Mouse (Mus musculus): Measurements from ENCODE around the gene Fam216a. TPM values are rescaled to one million over a fixed set of nuclear protein-coding genes. Genes with fewer than 3 reads are reported as not detected.
A peak's percentile ranks its signal among the peaks of the same experiment; 100 is the strongest.

Gene Fam216a
- polyA plus RNA-seq, 2 experiments, result 17.1 to 18.1 TPM

DNA sequence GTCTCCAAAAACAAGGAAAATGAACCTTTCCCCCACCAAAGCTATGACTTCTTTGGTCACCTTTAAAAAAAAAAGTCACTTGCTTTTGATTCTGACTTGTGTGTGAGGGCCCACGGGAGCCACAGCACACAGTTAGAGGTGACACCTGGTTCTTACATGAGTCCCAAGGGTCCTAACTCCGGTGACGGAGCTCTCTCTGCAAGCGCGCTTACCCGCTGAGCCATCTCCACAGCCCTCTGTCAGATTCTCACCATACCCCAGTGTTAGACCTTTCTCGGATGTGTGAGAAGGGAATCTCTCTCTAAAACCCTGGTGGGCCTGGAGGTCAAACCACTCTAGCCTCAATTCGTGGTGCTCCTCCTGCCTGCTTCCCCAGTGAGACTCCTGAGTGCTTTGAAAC lies 25.3 kb upstream of the Fam216a start:
- WGBS (ENCODE audit: insufficient replicate concordance), result 82% methylated on average over 8 of the region's 8 CpGs
- Histone ChIP-seq H3K36me3 (replicated peaks; ENCODE audit: control insufficient read depth, insufficient read depth, low read depth) (peaks cover 26% of the 10 kb centered on the region), H3K9ac (replicated peaks) (no peak overlapping the region), H3K4me1 (replicated peaks; ENCODE audit: control insufficient read depth in 2 of 2, insufficient read depth in 2 of 2, low read length in 1 of 2) (peaks cover 6 to 9% of the 10 kb centered on the region in 2 experiments), H3K27me3 (ENCODE audit: control insufficient read depth, insufficient read depth, low read length) (no peaks in the 10 kb centered on the region), H3K27ac (no peak overlapping the region), H3K4me3 (ENCODE audit: insufficient read depth in 1 of 2, low read depth in 2 of 2, low read length in 2 of 2) (no peak overlapping the region), H3K9me3 (ENCODE audit: control insufficient read depth, low read length) (no peaks in the 10 kb centered on the region), H3K4me2 (ENCODE audit: low read depth) (no peak overlapping the region)
- ATAC-seq (ENCODE audit: insufficient read depth) (no peak), DNase-seq (ENCODE audit: low read depth in 3 of 3, low spot score in 3 of 3) (no peak)
- TF ChIP-seq EP300 (IDR thresholded peaks at IDR 0.05; ENCODE audit: low read depth) (no peak), CTCF (IDR thresholded peaks at IDR 0.05; ENCODE audit: low read depth) (no peak)

DNA sequence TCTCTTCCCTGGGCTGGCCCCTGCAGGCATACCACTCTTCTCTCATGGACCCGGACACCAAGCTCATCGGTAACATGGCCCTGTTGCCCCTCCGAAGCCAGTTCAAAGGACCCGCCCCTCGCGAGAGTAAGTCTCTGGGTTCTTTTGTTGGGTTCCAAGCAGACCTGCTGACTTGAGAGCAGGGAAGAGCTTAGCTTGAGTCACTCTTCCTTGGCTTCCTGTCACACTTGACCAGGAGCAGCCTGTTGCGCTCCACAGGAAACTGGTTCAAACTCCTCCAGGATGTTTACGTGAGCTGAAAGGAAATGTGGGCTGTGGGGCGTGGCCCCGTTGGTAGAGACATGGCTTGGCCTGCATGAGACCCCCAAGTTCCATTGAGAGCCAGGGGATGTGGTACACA lies 24.6 kb upstream of the Fam216a start:
- Histone ChIP-seq H3K9ac (replicated peaks) (no peak overlapping the region), H3K4me1 (replicated peaks; ENCODE audit: control insufficient read depth in 2 of 2, insufficient read depth in 2 of 2, low read length in 1 of 2) (peaks cover 8 to 10% of the 10 kb centered on the region in 2 experiments), H3K27me3 (ENCODE audit: control insufficient read depth, insufficient read depth, low read length) (no peaks in the 10 kb centered on the region), H3K27ac (no peak overlapping the region), H3K36me3 (replicated peaks; ENCODE audit: control insufficient read depth, insufficient read depth, low read depth) (peaks cover 21% of the 10 kb centered on the region), H3K4me3 (ENCODE audit: insufficient read depth in 1 of 2, low read depth in 2 of 2, low read length in 2 of 2) (no peak overlapping the region), H3K4me2 (ENCODE audit: low read depth) (no peak overlapping the region), H3K9me3 (ENCODE audit: control insufficient read depth, low read length) (no peaks in the 10 kb centered on the region)
- ATAC-seq (ENCODE audit: insufficient read depth) (no peak; the same call in 1 of the 2 replicates), DNase-seq (ENCODE audit: low read depth in 3 of 3, low spot score in 3 of 3) (no peak)
- WGBS (ENCODE audit: insufficient replicate concordance), result 62% methylated on average over 10 of the region's 10 CpGs
- TF ChIP-seq CTCF (IDR thresholded peaks at IDR 0.05; ENCODE audit: low read depth), result no peak
- no peak for TF ChIP-seq EP300 (IDR thresholded peaks at IDR 0.05; ENCODE audit: low read depth)

DNA sequence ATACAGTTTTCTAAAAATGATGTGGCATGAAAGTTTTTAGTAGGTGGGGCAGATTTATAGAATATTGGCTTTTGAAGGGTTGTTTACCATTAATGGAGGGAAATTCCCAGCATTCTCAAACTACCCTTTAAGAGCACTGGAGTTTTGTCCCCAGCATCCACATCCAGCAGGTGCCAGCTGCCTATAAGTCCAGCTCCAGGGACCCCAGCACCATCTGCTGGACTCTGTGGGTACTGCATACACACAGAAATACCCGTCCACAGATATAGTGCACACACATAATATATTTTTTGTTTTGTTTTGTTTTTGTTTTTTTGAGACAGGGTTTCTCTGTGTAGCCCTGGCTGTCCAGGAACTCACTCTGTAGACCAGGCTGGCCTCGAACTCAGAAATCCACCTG lies 21.7 kb upstream of the Fam216a start:
- Histone ChIP-seq H3K9me3 (ENCODE audit: control insufficient read depth, low read length) (no peaks in the 10 kb centered on the region), H3K4me2 (ENCODE audit: low read depth) (no peak overlapping the region), H3K36me3 (replicated peaks; ENCODE audit: control insufficient read depth, insufficient read depth, low read depth) (peaks cover 13% of the 10 kb centered on the region), H3K9ac (replicated peaks) (no peak overlapping the region), H3K4me1 (replicated peaks; ENCODE audit: control insufficient read depth in 2 of 2, insufficient read depth in 2 of 2, low read length in 1 of 2) (peaks cover 8 to 10% of the 10 kb centered on the region in 2 experiments), H3K4me3 (ENCODE audit: insufficient read depth in 1 of 2, low read depth in 2 of 2, low read length in 2 of 2) (no peak overlapping the region), H3K27ac (no peak overlapping the region), H3K27me3 (ENCODE audit: control insufficient read depth, insufficient read depth, low read length) (no peaks in the 10 kb centered on the region)
- 31% methylated on average over 2 of the region's 2 CpGs for WGBS (ENCODE audit: insufficient replicate concordance)
- ATAC-seq (ENCODE audit: insufficient read depth), result no peak
- DNase-seq (ENCODE audit: low read depth in 3 of 3, low spot score in 3 of 3), result peak; percentile 58 to 66 (median 59)
- TF ChIP-seq EP300 (IDR thresholded peaks at IDR 0.05; ENCODE audit: low read depth) (no peak), CTCF (IDR thresholded peaks at IDR 0.05; ENCODE audit: low read depth) (peak; percentile 90)

DNA sequence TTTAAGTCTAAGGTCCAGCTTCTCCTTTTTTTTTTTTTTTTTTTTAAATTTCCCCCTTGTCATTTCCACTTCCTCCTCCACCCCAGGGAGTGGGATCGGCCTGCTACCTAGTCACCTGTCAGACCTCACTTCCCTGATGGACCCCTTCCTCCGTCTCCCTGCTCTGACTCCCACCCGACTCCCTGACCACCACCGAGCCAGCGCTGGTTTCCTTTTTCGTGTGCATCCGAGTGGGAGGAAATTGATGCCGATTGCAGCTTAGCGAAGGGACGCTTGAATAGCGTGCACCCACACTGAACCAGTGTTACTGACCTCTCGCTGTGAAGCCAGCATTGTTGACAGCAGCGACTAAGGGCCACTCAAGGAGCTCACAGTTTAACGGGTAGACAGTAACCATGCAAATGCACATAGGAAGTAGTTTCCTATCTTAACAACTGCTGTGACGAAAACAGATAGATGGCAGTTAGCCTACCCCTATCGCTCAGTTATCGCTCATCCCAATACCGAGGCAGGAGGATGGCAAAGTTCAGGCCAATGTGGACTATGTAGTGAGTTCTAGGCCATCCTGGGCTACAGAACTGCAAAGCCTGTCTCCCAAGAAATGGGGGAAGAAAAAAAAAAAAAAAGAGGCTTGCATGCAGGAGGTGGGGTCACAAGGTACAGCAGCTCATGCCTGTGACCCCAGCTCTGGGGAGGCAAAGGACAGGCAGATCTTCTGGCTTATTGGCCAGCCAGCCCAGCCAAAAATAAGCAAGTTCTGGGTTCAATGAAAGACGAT lies 20.3 kb upstream of the Fam216a start:
- TF ChIP-seq EP300 (IDR thresholded peaks at IDR 0.05; ENCODE audit: low read depth) (no peak), CTCF (IDR thresholded peaks at IDR 0.05; ENCODE audit: low read depth) (no peak)
- H3K9me3 ChIP-seq (ENCODE audit: control insufficient read depth, low read length), result no peaks in the 10 kb centered on the region
- H3K4me3 ChIP-seq (ENCODE audit: insufficient read depth in 1 of 2, low read depth in 2 of 2, low read length in 2 of 2), result peak overlapping the region; percentile 78 to 98
- H3K9ac ChIP-seq (replicated peaks), result peak overlapping the region; percentile 77
- H3K4me1 ChIP-seq (replicated peaks; ENCODE audit: control insufficient read depth in 2 of 2, insufficient read depth in 2 of 2, low read length in 1 of 2), result peaks cover 8 to 10% of the 10 kb centered on the region in 2 experiments
- H3K4me2 ChIP-seq (ENCODE audit: low read depth), result peak overlapping the region; percentile 81
- H3K27me3 ChIP-seq (ENCODE audit: control insufficient read depth, insufficient read depth, low read length), result no peaks in the 10 kb centered on the region
- ATAC-seq (ENCODE audit: insufficient read depth) (peak; percentile 33; the same call in 1 of the 2 replicates), DNase-seq (ENCODE audit: low read depth in 3 of 3, low spot score in 3 of 3) (peak in 1 of 3 experiments; percentile 9)
- WGBS (ENCODE audit: insufficient replicate concordance), result 3% methylated on average over 19 of the region's 19 CpGs
- H3K27ac ChIP-seq, result peak overlapping the region; percentile 60
- peaks cover 6% of the 10 kb centered on the region for H3K36me3 ChIP-seq (replicated peaks; ENCODE audit: control insufficient read depth, insufficient read depth, low read depth)

DNA sequence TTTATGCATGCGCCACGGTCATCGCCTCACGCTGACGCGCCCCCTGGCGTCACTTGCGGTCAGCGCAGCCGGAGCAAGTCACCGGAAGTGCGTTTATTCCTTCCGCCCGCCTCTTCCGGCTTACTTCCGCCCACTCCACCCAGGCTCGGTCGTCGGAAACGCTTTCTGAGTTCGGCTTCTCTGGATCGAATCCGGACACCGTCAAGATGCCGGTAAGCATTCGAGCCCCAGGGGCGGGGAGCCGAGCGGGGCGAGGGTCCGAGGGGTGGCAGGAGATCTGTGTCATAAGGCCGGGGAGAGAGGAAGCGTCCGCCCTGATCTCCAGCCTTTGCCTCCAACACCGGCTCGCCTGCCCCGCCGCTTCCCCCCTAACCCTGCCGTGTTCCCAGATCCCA lies 19.6 kb upstream of the Fam216a start, which contains the start of gene Arpc3:
Gene Arpc3 (plus strand): TSS at position 93 of the 395 bp plus-strand sequence.
- Histone ChIP-seq H3K9me3 (ENCODE audit: control insufficient read depth, low read length) (no peaks in the 10 kb centered on the region), H3K27ac (peak within 1 kb of the TSS; percentile 60), H3K9ac (replicated peaks) (peak within 1 kb of the TSS; percentile 77), H3K36me3 (replicated peaks; ENCODE audit: control insufficient read depth, insufficient read depth, low read depth) (peaks cover 2% of the 10 kb centered on the region), H3K4me2 (ENCODE audit: low read depth) (peak within 1 kb of the TSS; percentile 81), H3K27me3 (ENCODE audit: control insufficient read depth, insufficient read depth, low read length) (no peaks in the 10 kb centered on the region), H3K4me3 (ENCODE audit: insufficient read depth in 1 of 2, low read depth in 2 of 2, low read length in 2 of 2) (peak within 1 kb of the TSS; percentile 78 to 98), H3K4me1 (replicated peaks; ENCODE audit: control insufficient read depth in 2 of 2, insufficient read depth in 2 of 2, low read length in 1 of 2) (peaks cover 8 to 10% of the 10 kb centered on the region in 2 experiments)
- DNase-seq (ENCODE audit: low read depth in 3 of 3, low spot score in 3 of 3) (peak; percentile 77 to 81 (median 78)), ATAC-seq (ENCODE audit: insufficient read depth) (peak; percentile 88)
- TF ChIP-seq CTCF (IDR thresholded peaks at IDR 0.05; ENCODE audit: low read depth), result peak; percentile 99
- no peak for TF ChIP-seq EP300 (IDR thresholded peaks at IDR 0.05; ENCODE audit: low read depth)
- WGBS (ENCODE audit: insufficient replicate concordance), result under 1% methylated on average over 39 of the region's 39 CpGs
